Mouse (Mus musculus): ENCODE measurements around the gene Farp2. TPM values are rescaled to one million over a fixed set of nuclear protein-coding genes. Genes with fewer than 3 reads are reported as not detected.
A peak's percentile ranks its signal among the peaks of the same experiment; 100 is the strongest.

Gene Farp2
- polyA plus RNA-seq (2015; fragmentation: Nextera tagmentation; extraction: Ambion mirVana): 5.1 and 6.7 TPM in 2 replicates

DNA sequence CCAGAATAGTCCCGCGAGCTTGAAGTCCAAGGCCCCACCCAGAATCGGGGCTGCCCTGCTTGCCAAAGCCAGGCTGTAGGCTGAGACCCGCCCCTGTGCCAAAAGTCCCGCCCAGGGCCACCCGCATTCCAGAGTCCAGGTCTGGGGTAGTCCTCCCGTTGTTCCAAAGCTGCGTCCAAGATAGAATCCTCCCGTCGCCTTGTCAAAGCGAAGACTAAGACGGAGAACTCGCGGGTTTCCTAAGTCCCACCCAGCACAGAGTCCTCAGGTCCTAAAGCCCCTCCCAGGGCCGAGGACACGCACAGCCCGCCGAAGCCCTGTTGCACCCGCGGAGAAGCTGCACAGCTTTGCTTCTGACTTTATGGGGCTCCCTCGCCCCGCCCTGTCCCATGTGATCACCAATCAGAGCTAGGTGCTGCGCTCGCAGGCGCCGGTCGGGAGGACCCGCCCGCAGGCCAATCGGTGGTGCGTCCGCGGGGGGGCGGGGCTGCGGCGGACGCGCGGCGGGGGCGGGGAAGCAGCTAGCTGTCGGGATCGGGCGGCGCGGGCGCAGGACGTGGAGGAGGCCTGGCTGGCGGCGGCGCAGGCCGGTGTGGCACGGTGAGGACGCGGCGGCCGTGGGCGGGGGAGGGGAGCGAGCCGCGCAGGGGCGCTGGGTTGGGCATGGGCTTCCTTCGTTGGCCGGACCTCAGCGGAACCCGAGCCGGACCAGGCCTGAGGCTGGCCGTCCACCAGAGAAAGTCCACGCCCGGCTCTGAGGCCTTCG is at the start of gene Farp2:
Gene Farp2, plus strand, starts transcription at position 495 of the 766 bp plus-strand sequence.
- H3K27me3 ChIP-seq (replicated peaks; ENCODE audit: control insufficient read depth, insufficient read depth, low read length): no peaks in the 10 kb centered on the region
- H3K4me2 ChIP-seq (ENCODE audit: low read depth, low read length): peak within 1 kb of the TSS; percentile 83
- peaks cover 8% of the 10 kb centered on the region; the same call in 1 of the 2 replicates for H3K4me1 ChIP-seq (ENCODE audit: control insufficient read depth, insufficient read depth, low read length)
- peak within 1 kb of the TSS; percentile 84 for H3K9ac ChIP-seq (ENCODE audit: low read depth, low read length)
- peak within 1 kb of the TSS; percentile 91 for H3K27ac ChIP-seq (ENCODE audit: low read length)
- H3K36me3 ChIP-seq (ENCODE audit: control insufficient read depth, insufficient read depth, low read length): 0 out of 2 replicates have a peak, but pooled peaks cover 4% of the 10 kb centered on the region
- WGBS: under 1% methylated on average over 55 of the region's 71 CpGs
- peak within 1 kb of the TSS; percentile 79 for H3K4me3 ChIP-seq (ENCODE audit: low read length)
- ATAC-seq: peak; percentile 99
- no peaks in the 10 kb centered on the region for H3K9me3 ChIP-seq (ENCODE audit: control insufficient read depth, low read length)

DNA sequence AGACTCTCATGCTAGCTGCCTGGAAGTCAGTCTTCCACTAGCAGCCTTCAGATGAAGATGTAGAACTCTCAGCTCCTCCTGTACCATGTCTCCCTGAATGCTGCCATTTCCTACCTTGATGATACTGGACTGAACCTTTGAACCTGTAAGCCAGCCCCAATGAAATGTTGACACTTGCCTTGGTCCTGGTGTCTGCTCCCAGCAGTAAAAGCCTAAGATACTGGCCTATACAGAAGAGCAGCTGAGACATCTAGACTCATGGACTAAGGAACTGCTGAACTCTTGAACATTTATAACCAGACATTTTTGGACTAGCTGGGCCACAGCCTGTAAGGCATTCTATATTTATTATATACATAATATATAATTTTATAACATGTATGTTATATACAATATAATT is 46.8 kb upstream of the Farp2 start:
- no peaks in the 10 kb centered on the region for H3K9me3 ChIP-seq (ENCODE audit: control insufficient read depth, low read length)

DNA sequence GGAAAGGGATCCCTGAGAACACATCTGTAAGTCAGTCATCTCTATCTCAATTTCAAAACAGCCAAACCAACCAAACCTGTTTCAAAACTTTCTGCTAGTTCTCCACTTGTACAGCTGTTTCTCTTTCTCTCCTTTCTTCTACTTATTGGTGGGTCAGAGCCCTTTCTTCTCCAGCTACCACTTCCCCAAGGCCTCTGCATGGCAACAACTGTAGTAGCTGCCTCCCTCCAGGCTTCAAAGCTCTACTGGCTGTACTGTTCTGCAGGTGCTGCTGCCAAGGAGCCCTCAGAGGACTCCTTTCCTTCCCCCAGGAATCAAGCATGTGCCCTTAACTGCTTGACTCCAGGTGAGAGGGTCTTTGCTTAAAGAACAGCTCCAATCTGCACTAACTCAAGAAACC is 46.1 kb upstream of the Farp2 start:
- Histone ChIP-seq H3K9ac (ENCODE audit: low read depth, low read length) (no peak overlapping the region), H3K9me3 (ENCODE audit: control insufficient read depth, low read length) (no peaks in the 10 kb centered on the region), H3K36me3 (ENCODE audit: control insufficient read depth, insufficient read depth, low read length) (no peaks in the 10 kb centered on the region), H3K27me3 (replicated peaks; ENCODE audit: control insufficient read depth, insufficient read depth, low read length) (no peaks in the 10 kb centered on the region), H3K4me3 (ENCODE audit: low read length) (no peak overlapping the region), H3K27ac (ENCODE audit: low read length) (no peak overlapping the region), H3K4me1 (ENCODE audit: control insufficient read depth, insufficient read depth, low read length) (no peaks in the 10 kb centered on the region), H3K4me2 (ENCODE audit: low read depth, low read length) (no peak overlapping the region)
- no peak for ATAC-seq

More for the DNA sequence above, 46.8 kb upstream of the Farp2 start:
- H3K4me3 ChIP-seq (ENCODE audit: low read length): no peak overlapping the region
- no peaks in the 10 kb centered on the region for H3K27me3 ChIP-seq (replicated peaks; ENCODE audit: control insufficient read depth, insufficient read depth, low read length)
- peak; percentile 64 for ATAC-seq
- H3K9ac ChIP-seq (ENCODE audit: low read depth, low read length): no peak overlapping the region
- no peaks in the 10 kb centered on the region for H3K4me1 ChIP-seq (ENCODE audit: control insufficient read depth, insufficient read depth, low read length)
- H3K27ac ChIP-seq (ENCODE audit: low read length): no peak overlapping the region
- H3K36me3 ChIP-seq (ENCODE audit: control insufficient read depth, insufficient read depth, low read length): no peaks in the 10 kb centered on the region
- H3K4me2 ChIP-seq (ENCODE audit: low read depth, low read length): no peak overlapping the region

DNA sequence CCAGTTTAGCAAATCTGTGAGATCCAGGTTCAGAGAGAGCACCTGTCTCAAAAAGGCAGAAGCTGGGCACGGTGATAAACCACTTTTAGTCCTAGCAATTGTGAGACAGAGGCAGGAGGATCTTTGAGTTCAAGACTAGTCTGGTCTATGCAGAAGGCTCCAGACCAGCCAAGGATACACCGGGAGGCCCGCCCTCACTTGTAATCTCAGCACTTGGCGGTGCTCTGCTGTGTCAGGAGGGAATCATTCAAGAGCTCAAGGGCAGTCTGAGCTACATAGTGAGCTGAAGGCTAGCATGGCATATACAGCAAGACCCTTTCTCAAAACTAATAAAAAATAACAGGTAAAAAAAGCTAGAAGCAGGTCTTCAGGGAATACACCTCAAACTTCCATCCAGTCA is 43.3 kb upstream of the Farp2 start:
- no peak overlapping the region for H3K9ac ChIP-seq (ENCODE audit: low read depth, low read length)
- no peak overlapping the region for H3K4me3 ChIP-seq (ENCODE audit: low read length)
- H3K9me3 ChIP-seq (ENCODE audit: control insufficient read depth, low read length): no peaks in the 10 kb centered on the region
- no peak for ATAC-seq
- no peaks in the 10 kb centered on the region for H3K36me3 ChIP-seq (ENCODE audit: control insufficient read depth, insufficient read depth, low read length)
- H3K27me3 ChIP-seq (replicated peaks; ENCODE audit: control insufficient read depth, insufficient read depth, low read length): no peaks in the 10 kb centered on the region
- 80% methylated on average over 4 of the region's 4 CpGs for WGBS
- H3K27ac ChIP-seq (ENCODE audit: low read length): no peak overlapping the region
- H3K4me1 ChIP-seq (ENCODE audit: control insufficient read depth, insufficient read depth, low read length): no peaks in the 10 kb centered on the region
- H3K4me2 ChIP-seq (ENCODE audit: low read depth, low read length): no peak overlapping the region

DNA sequence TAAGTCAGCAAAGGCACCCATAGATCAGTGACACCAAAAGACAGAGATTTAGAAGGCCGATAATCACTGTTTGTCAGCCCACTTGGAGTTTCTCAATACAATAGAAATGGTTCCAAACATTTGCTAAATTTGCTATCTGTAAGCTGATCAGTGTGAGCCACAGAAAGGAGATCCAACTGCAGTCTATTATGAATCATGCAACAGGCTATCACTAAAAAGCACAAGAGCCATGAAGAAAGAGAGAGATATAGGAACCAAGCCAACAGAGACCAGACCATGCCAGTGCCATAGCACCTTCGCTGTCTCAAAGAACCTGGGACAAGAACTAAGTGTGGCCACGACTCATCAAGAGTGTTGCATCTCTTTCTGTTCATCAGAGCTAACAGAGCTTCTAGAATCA is 36.2 kb upstream of the Farp2 start:
- H3K4me3 ChIP-seq (ENCODE audit: low read length): no peak overlapping the region
- 91% methylated on average over 3 of the region's 3 CpGs for WGBS
- no peak overlapping the region for H3K4me2 ChIP-seq (ENCODE audit: low read depth, low read length)
- no peak overlapping the region for H3K9ac ChIP-seq (ENCODE audit: low read depth, low read length)
- ATAC-seq: no peak
- H3K9me3 ChIP-seq (ENCODE audit: control insufficient read depth, low read length): no peaks in the 10 kb centered on the region
- peaks cover 8% of the 10 kb centered on the region for H3K4me1 ChIP-seq (ENCODE audit: control insufficient read depth, insufficient read depth, low read length)
- H3K27me3 ChIP-seq (replicated peaks; ENCODE audit: control insufficient read depth, insufficient read depth, low read length): no peaks in the 10 kb centered on the region
- no peak overlapping the region for H3K27ac ChIP-seq (ENCODE audit: low read length)
- H3K36me3 ChIP-seq (ENCODE audit: control insufficient read depth, insufficient read depth, low read length): no peaks in the 10 kb centered on the region

DNA sequence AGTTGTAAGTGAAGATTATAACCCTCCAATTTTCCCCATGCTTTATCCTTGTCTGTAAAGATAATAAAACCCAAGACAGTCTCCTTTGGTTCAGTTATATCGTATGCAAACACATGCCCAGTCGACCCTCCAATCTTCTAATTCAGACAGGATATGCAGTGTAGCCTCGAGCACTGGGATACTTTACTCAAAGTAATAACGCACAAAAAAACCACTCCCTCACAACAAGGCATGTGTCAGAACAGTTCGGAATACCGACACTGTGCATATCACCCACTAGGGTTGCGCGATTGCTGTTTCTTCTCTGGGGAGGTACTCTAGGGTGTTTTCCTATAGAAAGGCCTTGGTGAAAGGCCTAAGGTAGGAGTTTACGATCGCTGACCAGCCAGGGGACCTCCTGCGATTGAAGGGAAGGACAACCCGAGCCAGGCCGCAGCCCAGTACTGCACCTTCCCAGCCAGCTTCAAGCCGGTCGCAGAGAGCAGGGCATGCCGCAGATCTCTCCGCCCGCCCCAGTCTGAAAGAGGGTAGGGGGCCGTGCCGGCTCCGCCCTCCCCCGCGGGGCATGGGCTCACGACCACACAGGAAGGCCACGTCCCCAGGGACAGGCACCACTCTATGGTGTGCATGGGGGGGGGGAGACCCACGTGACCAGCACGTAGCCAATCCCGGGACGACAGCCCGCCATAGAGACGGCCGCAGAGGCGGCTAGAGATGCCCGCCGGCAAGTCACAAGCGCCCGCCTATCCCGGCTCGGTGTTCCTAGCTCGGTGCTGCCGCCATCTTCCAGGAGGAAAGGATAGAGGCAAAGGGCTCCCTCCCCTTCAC is 33.9 kb upstream of the Farp2 start:
- under 1% methylated on average over 39 of the region's 41 CpGs for WGBS
- ATAC-seq: peak; percentile 95
- no peaks in the 10 kb centered on the region for H3K9me3 ChIP-seq (ENCODE audit: control insufficient read depth, low read length)

DNA sequence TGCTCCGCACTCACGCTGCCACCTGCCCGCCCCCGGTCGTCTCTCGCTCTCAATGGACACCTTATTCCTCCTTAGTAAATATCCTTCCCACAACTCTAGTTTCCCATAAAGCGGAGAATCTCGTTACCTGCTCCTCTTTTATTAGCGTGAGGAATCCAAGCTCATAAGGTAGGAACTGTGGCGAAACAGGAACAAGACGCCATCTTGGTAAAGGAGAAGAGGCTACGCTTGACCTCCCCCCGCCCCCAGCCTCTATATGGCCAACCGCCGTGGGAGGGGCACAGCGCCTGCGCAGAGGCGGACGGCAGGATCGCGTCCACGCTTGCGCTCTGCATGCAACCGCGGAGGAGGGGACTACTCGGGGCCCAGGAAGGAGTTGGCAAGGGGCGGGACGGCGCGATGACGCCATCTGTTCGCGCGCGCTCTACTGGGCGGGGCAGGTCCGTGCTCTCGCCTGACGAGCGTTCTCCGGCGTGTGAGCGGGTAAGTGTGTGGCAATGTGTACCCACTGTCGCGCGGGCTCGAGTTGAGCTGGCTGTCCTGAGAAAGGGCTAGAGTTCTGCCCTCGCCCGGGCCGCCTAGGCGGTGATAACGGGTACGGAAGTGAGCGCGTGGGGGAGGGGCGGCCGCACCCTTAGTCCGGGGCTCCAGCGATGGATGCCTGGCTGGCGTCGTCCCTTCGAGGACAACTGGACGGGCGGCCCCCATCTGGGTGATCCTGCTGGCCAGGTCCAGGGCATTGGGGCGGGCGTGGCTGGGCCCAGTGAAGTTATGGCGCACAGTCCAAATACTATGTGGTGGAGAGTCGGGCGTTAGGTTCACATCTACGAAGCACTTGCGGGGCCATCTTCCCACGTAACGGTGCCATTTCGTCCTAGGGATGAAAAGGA is 33.0 kb upstream of the Farp2 start, which contains the start of gene Hdlbp:
Gene Hdlbp, minus strand, starts transcription at position 230 of the 890 bp plus-strand sequence.
- ATAC-seq: peak; percentile 94
- Histone ChIP-seq H3K4me2 (ENCODE audit: low read depth, low read length) (peak within 1 kb of the TSS; percentile 63), H3K27ac (ENCODE audit: low read length) (peak within 1 kb of the TSS; percentile 95), H3K4me1 (ENCODE audit: control insufficient read depth, insufficient read depth, low read length) (peaks cover 8% of the 10 kb centered on the region), H3K36me3 (ENCODE audit: control insufficient read depth, insufficient read depth, low read length) (no peaks in the 10 kb centered on the region), H3K9me3 (ENCODE audit: control insufficient read depth, low read length) (no peaks in the 10 kb centered on the region), H3K9ac (ENCODE audit: low read depth, low read length) (peak within 1 kb of the TSS; percentile 81), H3K4me3 (ENCODE audit: low read length) (peak within 1 kb of the TSS; percentile 89), H3K27me3 (replicated peaks; ENCODE audit: control insufficient read depth, insufficient read depth, low read length) (no peaks in the 10 kb centered on the region)
- WGBS: under 1% methylated on average over 74 of the region's 74 CpGs

More for the DNA sequence above, 33.9 kb upstream of the Farp2 start:
- H3K27ac ChIP-seq (ENCODE audit: low read length): peak overlapping the region; percentile 90
- H3K27me3 ChIP-seq (replicated peaks; ENCODE audit: control insufficient read depth, insufficient read depth, low read length): no peaks in the 10 kb centered on the region
- peak overlapping the region; percentile 89 for H3K4me3 ChIP-seq (ENCODE audit: low read length)
- peak overlapping the region; percentile 63 for H3K4me2 ChIP-seq (ENCODE audit: low read depth, low read length)
- peak overlapping the region; percentile 76 for H3K9ac ChIP-seq (ENCODE audit: low read depth, low read length)
- peaks cover 8% of the 10 kb centered on the region for H3K4me1 ChIP-seq (ENCODE audit: control insufficient read depth, insufficient read depth, low read length)
- H3K36me3 ChIP-seq (ENCODE audit: control insufficient read depth, insufficient read depth, low read length): no peaks in the 10 kb centered on the region

DNA sequence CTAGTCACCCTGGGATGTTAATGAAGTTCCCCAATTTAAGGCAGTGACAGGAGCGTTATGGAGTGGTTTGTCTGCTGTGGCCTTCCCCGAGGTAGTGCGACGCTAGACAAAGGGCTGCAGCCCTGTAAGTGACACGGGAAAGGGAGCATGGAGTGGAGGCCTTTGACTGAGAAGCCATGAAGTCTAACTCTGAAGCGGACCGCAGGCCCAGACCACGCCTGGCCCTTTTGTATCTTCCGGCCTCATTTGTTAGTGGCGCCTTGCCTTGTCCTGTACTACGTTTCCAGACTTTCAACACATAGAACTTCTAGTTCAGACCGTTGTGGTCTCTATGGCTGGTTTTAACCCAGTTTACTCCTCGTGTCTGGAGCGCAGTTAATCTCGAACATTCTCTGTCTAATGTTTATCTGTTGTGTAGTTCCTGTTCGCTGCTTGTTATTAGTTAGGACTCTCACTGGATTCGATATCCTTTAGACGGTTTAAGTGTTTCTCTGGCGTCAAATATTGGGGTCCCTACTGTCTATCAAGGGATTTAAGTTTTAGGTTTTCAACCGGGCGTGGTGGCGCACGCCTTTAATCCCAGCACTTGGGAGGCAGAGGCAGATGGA is 32.3 kb upstream of the Farp2 start:
- Histone ChIP-seq H3K27me3 (replicated peaks; ENCODE audit: control insufficient read depth, insufficient read depth, low read length) (no peaks in the 10 kb centered on the region), H3K9ac (ENCODE audit: low read depth, low read length) (peak overlapping the region; percentile 81), H3K4me2 (ENCODE audit: low read depth, low read length) (peak overlapping the region; percentile 62), H3K9me3 (ENCODE audit: control insufficient read depth, low read length) (no peaks in the 10 kb centered on the region), H3K36me3 (ENCODE audit: control insufficient read depth, insufficient read depth, low read length) (no peaks in the 10 kb centered on the region), H3K4me3 (ENCODE audit: low read length) (peak overlapping the region; percentile 89), H3K27ac (ENCODE audit: low read length) (peak overlapping the region; percentile 95), H3K4me1 (ENCODE audit: control insufficient read depth, insufficient read depth, low read length) (peaks cover 8% of the 10 kb centered on the region)
- 4% methylated on average over 23 of the region's 23 CpGs for WGBS
- ATAC-seq: no peak

Data from intestine, embryonic 16.5 days (tissue).